Mouse (Mus musculus): ENCODE measurements at regions not wholly inside any gene's neighbourhood (a gene's known extent, or its start where the extent isn't known, plus 50 kb on each side); places are given as distances from the start of the nearest gene placed in this dataset.

DNA sequence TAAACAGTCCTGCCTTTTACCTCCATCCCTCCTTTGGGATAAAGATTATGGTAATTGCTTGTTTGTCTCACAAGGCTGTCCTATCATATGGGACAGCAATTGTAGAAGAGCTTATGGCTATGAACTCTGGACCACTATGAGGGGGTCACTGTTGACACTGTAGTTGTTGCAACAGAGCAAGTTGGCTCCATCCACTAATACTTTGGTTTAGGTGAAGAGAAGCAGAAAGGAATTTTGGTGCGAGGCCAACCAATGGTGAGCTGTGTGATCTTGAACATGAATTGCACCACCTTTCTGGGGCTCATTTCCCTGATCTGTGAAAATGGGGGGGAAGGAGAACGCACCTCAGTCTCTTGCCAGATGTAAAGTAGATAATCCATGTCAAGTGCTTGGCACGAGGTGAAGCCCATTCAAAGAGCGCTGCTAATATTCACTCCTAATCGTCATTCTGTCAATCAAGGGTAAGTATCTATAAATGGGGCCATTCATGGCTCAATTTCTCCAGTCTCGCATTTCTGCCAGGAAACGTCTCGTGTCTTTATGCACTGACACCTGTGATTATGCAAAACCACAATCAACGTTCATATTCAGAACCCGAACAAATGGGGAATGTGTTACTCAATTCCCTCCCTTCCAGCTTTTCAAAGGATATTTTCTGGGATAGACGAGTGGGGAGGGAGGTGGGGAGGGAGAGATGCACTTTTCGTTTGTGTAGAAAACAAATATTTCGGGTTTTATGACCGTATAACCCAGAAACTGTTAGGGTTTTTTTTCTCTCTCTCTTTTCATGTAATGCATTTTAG lies 133.3 kb upstream of the Jun start:
- Histone ChIP-seq H3ac (ENCODE audit: control insufficient read depth, insufficient read length, low read depth) (no peak overlapping the region), H3K36me3 (ENCODE audit: control insufficient read depth, insufficient read depth) (no peaks in the 10 kb centered on the region), H3K79me3 (ENCODE audit: low read depth) (no peaks in the 10 kb centered on the region), H3K4me3 (ENCODE audit: insufficient read depth, poor library complexity, severe bottlenecking) (no peak overlapping the region), H3K79me2 (ENCODE audit: control insufficient read depth, insufficient read depth) (no peaks in the 10 kb centered on the region), H3K27me3 (ENCODE audit: control insufficient read depth, insufficient read depth, insufficient read length) (no peaks in the 10 kb centered on the region)
- TF ChIP-seq MYOD1 (IDR thresholded peaks at IDR 0.05; ENCODE audit: control insufficient read depth, insufficient read length, low read depth) (no peak), CTCF (IDR thresholded peaks at IDR 0.05; ENCODE audit: control insufficient read depth, insufficient read depth, insufficient read length) (no peak), MAX (IDR thresholded peaks at IDR 0.05) (no peak), CEBPB (IDR thresholded peaks at IDR 0.05; ENCODE audit: low read depth) (no peak), MYOG (IDR thresholded peaks at IDR 0.05; ENCODE audit: control insufficient read depth, extremely low read depth, insufficient read length) (no peak), FOSL1 (IDR thresholded peaks at IDR 0.05; ENCODE audit: insufficient read depth, low read length, poor library complexity, severe bottlenecking) (no peak), USF1 (IDR thresholded peaks at IDR 0.05; ENCODE audit: low read depth) (no peak)

DNA sequence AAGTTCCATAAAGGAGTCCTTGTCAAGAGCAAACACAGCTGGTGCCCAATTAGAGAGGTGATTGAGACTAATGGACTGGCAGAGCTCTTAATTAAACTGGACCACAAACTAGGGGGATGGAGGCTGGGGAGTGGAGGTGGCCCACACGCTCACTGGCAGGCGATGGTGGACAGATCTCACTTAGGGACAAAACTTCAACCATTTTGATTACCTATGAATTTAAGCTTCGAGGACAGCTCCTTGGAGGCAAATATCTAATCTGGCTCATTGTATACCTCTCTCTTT lies 133.8 kb upstream of the Jun start:
- H3K36me3 ChIP-seq (ENCODE audit: control insufficient read depth, insufficient read depth) = no peaks in the 10 kb centered on the region
- H3ac ChIP-seq (ENCODE audit: control insufficient read depth, insufficient read length, low read depth) = no peak overlapping the region
- TF ChIP-seq MYOD1 (IDR thresholded peaks at IDR 0.05; ENCODE audit: control insufficient read depth, insufficient read length, low read depth) = no peak
- TF ChIP-seq MYOG (IDR thresholded peaks at IDR 0.05; ENCODE audit: control insufficient read depth, extremely low read depth, insufficient read length) = no peak
- no peak for TF ChIP-seq MAX (IDR thresholded peaks at IDR 0.05)
- TF ChIP-seq FOSL1 (IDR thresholded peaks at IDR 0.05; ENCODE audit: insufficient read depth, low read length, poor library complexity, severe bottlenecking) = no peak
- TF ChIP-seq USF1 (IDR thresholded peaks at IDR 0.05; ENCODE audit: low read depth) = no peak
- TF ChIP-seq CEBPB (IDR thresholded peaks at IDR 0.05; ENCODE audit: low read depth) = no peak
- TF ChIP-seq CTCF (IDR thresholded peaks at IDR 0.05; ENCODE audit: control insufficient read depth, insufficient read depth, insufficient read length) = no peak
- no peak overlapping the region for H3K4me3 ChIP-seq (ENCODE audit: insufficient read depth, poor library complexity, severe bottlenecking)
- H3K79me2 ChIP-seq (ENCODE audit: control insufficient read depth, insufficient read depth) = no peaks in the 10 kb centered on the region
- no peaks in the 10 kb centered on the region for H3K27me3 ChIP-seq (ENCODE audit: control insufficient read depth, insufficient read depth, insufficient read length)
- H3K79me3 ChIP-seq (ENCODE audit: low read depth) = no peaks in the 10 kb centered on the region

DNA sequence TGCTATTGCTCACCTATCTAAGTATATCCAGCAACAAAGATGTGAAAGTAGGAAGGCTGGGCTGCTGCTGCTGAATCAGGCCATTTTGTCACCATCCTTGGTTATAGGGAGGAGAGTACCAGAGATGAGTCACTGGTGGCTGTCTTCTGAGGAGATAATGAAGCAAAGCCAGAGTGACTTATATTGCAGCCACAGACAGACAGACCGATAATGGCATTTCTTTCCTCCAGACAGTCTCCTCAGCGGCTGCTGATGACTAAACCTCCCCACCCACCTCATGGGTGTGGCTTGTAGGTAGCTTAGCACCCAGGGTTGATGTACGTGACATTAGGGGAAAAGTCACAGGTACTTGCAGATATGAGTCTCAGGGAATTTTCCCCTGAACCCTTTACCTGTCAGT lies 136.1 kb upstream of the Jun start:
- H3K27me3 ChIP-seq (ENCODE audit: control insufficient read depth, insufficient read depth, insufficient read length) = no peaks in the 10 kb centered on the region
- TF ChIP-seq MAX (IDR thresholded peaks at IDR 0.05) = no peak
- peak; percentile 9 for TF ChIP-seq MYOD1 (IDR thresholded peaks at IDR 0.05; ENCODE audit: control insufficient read depth, insufficient read length, low read depth)
- H3K4me3 ChIP-seq (ENCODE audit: insufficient read depth, poor library complexity, severe bottlenecking) = no peak overlapping the region
- H3K79me2 ChIP-seq (ENCODE audit: control insufficient read depth, insufficient read depth) = no peaks in the 10 kb centered on the region
- H3K36me3 ChIP-seq (ENCODE audit: control insufficient read depth, insufficient read depth) = no peaks in the 10 kb centered on the region
- H3ac ChIP-seq (ENCODE audit: control insufficient read depth, insufficient read length, low read depth) = no peak overlapping the region
- no peaks in the 10 kb centered on the region for H3K79me3 ChIP-seq (ENCODE audit: low read depth)

DNA sequence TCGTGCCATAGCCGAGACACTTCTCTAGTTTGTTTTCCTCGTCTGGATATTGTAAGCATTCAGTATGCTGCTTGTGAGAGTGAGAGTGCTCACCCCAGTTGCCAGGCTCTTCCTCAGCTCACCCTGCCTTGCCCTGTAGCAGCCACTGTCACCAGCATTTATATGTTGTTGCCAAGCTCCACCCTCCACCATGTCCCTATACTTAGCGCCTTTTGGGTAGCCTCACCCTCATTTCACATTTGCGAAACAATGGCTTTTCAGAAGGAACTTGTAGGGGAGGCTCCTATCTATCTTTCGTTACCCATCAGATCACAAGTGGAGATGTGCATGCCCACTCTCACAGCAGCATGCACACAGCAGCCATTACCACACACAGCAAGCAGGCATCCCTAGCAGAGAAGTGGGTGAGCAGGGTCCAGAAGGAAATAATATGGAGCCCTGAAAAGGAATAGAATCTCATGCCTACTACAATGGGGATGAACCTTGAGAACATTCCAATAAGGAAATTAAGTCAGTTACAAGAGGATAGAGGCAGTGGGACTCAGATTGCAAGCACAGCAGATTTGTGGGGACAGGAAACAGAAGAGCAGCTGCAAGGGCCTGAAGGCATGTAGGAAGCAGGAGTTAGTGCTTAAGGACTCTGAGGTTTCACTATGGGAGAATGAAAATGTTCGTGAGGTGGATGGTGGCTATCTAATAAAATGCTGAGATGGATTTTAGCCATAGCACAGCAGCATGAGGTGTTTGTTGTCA lies 139.8 kb upstream of the Jun start:
- Histone ChIP-seq H3ac (ENCODE audit: control insufficient read depth, insufficient read length, low read depth) (no peak overlapping the region), H3K4me3 (ENCODE audit: insufficient read depth, poor library complexity, severe bottlenecking) (no peak overlapping the region), H3K36me3 (ENCODE audit: control insufficient read depth, insufficient read depth) (no peaks in the 10 kb centered on the region), H3K79me2 (ENCODE audit: control insufficient read depth, insufficient read depth) (no peaks in the 10 kb centered on the region), H3K27me3 (ENCODE audit: control insufficient read depth, insufficient read depth, insufficient read length) (no peaks in the 10 kb centered on the region), H3K79me3 (ENCODE audit: low read depth) (no peaks in the 10 kb centered on the region)
- no peak for TF ChIP-seq USF1 (IDR thresholded peaks at IDR 0.05; ENCODE audit: low read depth)
- TF ChIP-seq CTCF (IDR thresholded peaks at IDR 0.05; ENCODE audit: control insufficient read depth, insufficient read depth, insufficient read length) = no peak
- no peak for TF ChIP-seq MYOD1 (IDR thresholded peaks at IDR 0.05; ENCODE audit: control insufficient read depth, insufficient read length, low read depth)
- TF ChIP-seq CEBPB (IDR thresholded peaks at IDR 0.05; ENCODE audit: low read depth) = no peak
- no peak for TF ChIP-seq MAX (IDR thresholded peaks at IDR 0.05)

DNA sequence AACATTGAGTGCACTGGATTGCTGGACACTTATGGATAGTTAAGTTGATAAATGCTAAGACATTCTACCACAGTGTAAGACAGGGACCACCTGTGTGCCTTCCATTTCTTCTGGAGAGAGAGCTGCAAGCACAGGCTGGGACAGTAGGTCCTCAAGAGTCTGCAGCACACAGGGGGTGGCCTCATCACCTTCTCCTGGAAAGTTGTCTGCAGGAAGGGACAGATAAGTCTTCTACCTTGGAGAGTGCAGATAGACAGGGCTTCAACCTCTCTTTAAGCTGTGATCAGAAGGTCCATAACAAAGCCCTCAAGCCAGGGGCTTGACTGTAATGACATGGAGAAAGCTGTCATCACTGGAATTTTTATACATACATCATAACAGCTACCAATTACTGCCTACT lies 140.5 kb upstream of the Jun start:
- Histone ChIP-seq H3K36me3 (ENCODE audit: control insufficient read depth, insufficient read depth) (no peaks in the 10 kb centered on the region), H3ac (ENCODE audit: control insufficient read depth, insufficient read length, low read depth) (no peak overlapping the region), H3K79me2 (ENCODE audit: control insufficient read depth, insufficient read depth) (no peaks in the 10 kb centered on the region), H3K79me3 (ENCODE audit: low read depth) (no peaks in the 10 kb centered on the region), H3K4me3 (ENCODE audit: insufficient read depth, poor library complexity, severe bottlenecking) (no peak overlapping the region), H3K27me3 (ENCODE audit: control insufficient read depth, insufficient read depth, insufficient read length) (no peaks in the 10 kb centered on the region)
- TF ChIP-seq MYOD1 (IDR thresholded peaks at IDR 0.05; ENCODE audit: control insufficient read depth, insufficient read length, low read depth) (no peak), USF1 (IDR thresholded peaks at IDR 0.05; ENCODE audit: low read depth) (no peak), MAX (IDR thresholded peaks at IDR 0.05) (no peak), MYOG (IDR thresholded peaks at IDR 0.05; ENCODE audit: control insufficient read depth, extremely low read depth, insufficient read length) (no peak), CTCF (IDR thresholded peaks at IDR 0.05; ENCODE audit: control insufficient read depth, insufficient read depth, insufficient read length) (no peak), FOSL1 (IDR thresholded peaks at IDR 0.05; ENCODE audit: insufficient read depth, low read length, poor library complexity, severe bottlenecking) (no peak), CEBPB (IDR thresholded peaks at IDR 0.05; ENCODE audit: low read depth) (no peak)

DNA sequence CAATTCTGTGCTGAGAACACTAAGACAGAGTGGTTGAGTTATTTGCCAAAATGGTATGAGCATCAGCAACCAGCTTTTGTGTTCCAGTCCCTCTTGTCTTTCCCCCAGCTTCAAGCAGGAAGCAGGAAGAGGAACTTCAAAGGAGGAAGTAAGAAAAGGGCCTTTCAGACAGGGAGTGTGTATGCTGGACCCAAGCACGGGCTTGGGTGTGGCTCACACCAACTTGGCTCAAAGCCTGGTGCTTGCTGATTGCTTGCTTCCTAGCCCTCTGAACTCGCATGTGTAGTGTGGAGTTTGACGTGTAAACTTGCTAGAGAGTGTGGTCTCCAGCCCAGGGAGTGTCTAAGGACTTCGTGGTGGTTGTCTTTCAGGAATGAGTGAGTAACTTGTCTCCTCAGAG lies 141.0 kb upstream of the Jun start:
- no peak overlapping the region for H3ac ChIP-seq (ENCODE audit: control insufficient read depth, insufficient read length, low read depth)

More for the DNA sequence above, 141.0 kb upstream of the Jun start:
- TF ChIP-seq CEBPB (IDR thresholded peaks at IDR 0.05; ENCODE audit: low read depth) (no peak), USF1 (IDR thresholded peaks at IDR 0.05; ENCODE audit: low read depth) (no peak), MAX (IDR thresholded peaks at IDR 0.05) (no peak), MYOD1 (IDR thresholded peaks at IDR 0.05; ENCODE audit: control insufficient read depth, insufficient read length, low read depth) (no peak), MYOG (IDR thresholded peaks at IDR 0.05; ENCODE audit: control insufficient read depth, extremely low read depth, insufficient read length) (no peak), CTCF (IDR thresholded peaks at IDR 0.05; ENCODE audit: control insufficient read depth, insufficient read depth, insufficient read length) (no peak), FOSL1 (IDR thresholded peaks at IDR 0.05; ENCODE audit: insufficient read depth, low read length, poor library complexity, severe bottlenecking) (no peak)
- Histone ChIP-seq H3K79me3 (ENCODE audit: low read depth) (no peaks in the 10 kb centered on the region), H3K27me3 (ENCODE audit: control insufficient read depth, insufficient read depth, insufficient read length) (no peaks in the 10 kb centered on the region), H3K36me3 (ENCODE audit: control insufficient read depth, insufficient read depth) (no peaks in the 10 kb centered on the region), H3K4me3 (ENCODE audit: insufficient read depth, poor library complexity, severe bottlenecking) (no peak overlapping the region), H3K79me2 (ENCODE audit: control insufficient read depth, insufficient read depth) (no peaks in the 10 kb centered on the region)
